Mouse (Mus musculus) frontal cortex, postnatal 25 days (tissue): ENCODE data around the gene Ajm1.

ENCODE experiments used
- DNase-seq, 2 experiments: peaks; one replicate each; pipeline ENCODE4 v3.0.0; 2022; ENCODE audit warnings: low spot score in 2 of 2

The Ajm1 gene

DNA sequence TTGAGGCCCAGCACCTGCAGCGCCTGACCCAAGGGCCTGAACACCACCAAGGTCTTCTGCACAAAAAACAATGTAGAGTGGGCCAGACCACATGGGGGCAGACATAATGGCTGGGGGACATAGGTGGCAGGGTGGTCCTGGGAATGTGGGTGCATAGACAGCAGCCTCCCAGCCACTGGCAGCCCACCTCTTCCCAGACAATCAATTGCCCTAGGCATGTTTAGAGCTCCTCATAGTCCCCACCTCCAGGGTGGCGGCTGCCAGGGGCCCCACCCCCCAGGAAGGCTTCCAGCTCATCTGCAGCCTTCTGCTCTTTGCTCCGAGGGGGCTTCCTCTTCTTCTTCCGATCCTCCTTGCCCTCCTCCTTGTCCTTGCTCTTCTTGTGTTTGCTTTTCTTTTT lies 2.0 kb upstream of the Ajm1 start:
- no peak for DNase-seq

DNA sequence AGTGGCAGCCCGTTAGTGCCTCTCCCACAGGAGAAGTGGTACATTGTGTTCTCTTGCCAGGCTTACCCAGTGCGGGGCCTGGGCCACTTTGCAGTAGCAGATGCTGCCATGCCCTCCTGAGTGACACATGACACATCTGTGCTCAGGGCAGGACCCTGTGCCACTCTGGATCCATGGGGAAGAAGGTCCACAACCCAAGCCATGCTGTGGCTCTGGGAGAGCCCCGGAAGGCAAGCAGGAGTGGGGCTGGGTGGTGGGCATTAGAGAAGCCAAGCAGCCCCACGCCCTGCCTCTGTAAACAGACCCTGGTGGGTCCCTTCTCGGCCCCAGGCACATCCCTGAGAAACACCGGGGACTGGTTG lies 1.5 kb upstream of the Ajm1 start:
- DNase-seq, result peak in 1 of 2 experiments; percentile 19

DNA sequence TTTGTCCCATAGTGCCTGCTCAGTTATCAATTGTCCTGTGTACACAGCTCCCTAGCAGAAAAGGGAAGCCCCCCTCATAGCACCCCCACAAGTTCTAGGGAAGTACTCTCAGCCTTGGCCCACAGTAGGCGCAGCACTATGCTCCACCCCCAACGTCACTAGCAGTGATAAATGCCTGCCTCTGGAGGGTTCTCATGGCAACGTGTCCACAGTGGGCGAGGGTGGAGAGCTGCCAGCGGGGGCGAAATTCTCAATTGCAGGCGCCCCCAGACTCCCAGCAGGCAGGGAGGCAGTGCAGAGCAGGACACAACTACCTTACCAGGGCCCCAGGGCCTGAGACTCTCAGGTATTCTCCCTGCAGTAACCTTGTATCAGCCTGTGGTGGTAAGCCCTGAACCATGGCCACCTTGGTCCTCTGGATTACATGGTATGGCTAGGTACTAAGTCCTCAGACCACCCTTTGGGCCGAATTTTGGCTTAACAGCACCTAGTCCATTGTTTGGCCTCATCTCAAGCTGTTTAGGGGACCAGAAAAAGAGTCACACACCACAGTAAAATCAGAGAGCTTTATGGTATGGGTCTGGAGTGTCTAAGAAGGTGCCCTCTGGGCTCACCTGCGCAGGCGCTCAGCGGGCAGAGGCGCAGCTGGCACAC lies 1.0 kb upstream of the Ajm1 start:
- DNase-seq, result peak; percentile 71 to 84

DNA sequence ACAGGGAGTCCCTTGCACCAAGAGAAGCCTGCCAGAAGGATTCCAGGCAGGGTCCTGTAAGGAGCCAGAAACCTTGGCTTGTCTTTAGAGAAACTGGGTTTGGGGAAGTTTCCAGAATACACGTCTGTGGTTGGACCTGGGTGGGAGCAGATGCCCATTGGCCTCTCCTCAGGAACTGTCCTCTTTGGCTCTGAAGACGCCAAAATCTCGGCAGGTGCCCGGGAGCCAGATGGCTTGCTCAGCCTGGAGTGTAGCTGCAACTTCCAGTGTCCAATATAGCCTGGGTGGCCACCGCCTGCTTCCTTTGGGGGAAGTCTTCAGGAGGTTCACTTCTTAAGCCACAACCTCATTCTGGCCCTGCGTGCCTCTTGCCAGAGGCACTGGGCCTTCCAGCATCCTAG lies 344 bp upstream of the Ajm1 start:
- no peak for DNase-seq

DNA sequence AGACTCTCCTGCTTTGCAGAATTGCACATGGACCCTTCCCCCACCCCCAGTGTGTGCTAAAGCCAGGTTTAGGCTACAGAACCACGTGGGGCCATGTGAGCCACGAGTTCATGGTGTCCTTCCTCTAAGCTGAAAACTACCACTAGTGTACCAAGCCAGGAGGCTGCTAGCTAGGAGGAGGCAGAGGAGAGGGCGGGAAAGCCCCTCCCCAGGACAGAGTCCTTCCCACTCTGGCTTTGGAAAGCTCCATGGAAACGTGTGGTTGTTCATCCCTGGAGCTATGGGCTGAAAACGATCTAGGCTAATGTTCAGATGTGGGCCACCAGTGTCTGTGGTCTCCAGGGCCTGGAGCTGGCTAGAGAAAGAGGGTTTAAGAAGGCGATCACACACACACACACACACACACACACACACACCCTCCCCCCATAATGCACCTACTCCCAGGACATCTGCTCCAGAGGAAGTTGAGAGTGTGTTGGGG lies 896 bp downstream of the Ajm1 start:
- peak in 1 of 2 experiments; percentile 27 for DNase-seq

DNA sequence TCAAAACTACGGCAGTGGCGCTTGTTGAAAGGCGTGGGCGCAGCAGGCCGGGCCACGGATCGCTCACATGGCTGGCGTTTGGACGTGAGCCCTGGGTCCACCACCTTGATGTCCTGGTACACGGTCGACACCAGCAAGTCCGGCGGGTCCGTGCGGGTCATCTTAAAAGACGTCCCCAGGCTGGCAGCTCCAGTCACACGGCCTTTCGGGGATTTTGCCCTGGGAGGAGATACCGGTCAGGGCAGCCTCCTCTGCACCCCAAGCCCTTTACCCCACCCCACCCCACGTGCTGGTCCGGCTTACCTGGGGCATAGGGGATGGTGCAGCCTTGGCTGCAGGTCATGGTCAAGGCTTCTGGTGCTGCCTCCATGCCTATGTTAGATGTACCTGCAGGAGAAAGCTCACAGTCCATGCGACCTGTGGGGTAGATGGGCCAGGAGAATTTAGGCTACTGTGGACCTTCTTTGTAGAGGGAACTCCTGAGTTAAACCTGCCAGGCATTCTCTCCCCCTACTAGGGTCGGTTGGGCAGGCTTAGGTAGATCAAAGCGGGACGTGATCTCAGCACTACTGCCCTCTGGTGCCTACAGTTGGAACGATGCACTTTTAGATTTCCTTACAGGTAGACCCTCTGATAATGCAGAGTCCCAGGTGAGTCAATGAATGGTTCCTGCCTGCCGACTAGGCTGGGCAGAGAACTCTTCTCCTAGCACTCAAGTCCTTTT lies 1.7 kb downstream of the Ajm1 start:
- peak in 1 of 2 experiments; percentile 26 for DNase-seq

DNA sequence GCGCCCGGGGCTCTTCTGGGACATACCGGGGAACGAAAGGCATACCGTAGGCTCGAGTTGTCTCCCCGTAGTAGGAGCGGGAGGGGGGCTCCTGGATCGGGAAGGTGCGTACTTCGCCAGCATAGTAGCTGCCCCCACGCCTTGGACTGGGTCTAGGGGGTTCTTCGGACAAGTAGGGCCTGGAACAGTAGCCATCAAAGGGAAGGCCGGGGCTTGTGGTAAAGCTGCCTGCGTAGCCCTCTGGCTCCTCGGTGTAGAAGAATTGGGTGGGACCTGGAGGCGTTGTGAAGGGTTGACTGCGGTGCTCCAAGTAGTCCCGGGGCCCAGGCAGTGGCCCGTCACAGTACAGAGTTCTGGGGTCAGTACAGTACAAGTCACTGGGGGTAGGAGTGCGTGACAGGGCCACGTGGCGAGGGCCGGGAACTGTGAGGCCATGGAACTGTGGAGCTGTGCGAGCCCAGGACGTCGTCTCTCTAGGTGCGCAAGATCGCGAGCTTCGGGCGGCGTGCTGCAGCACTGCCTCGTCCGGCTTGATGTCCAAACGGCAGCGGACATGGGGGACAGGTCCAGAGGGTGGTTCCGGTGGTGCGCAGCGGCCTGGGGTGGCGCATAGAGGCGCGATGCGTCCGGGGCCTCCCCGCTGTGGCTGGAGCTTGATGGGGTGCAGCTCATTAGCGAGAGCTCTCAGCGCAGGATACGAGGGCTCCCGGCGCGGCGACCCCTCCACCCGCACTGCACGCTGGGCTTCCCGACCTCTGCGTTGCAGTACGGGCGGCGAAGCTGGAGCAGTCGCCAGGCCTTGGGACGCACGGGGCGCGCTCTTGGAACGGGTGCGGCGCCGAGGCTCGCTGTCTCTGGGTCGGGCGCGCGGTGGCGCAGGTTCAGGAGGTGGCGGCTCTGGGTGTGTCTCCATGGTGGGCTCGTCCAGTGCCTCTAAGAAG lies 2.5 kb downstream of the Ajm1 start:
- no peak for DNase-seq

DNA sequence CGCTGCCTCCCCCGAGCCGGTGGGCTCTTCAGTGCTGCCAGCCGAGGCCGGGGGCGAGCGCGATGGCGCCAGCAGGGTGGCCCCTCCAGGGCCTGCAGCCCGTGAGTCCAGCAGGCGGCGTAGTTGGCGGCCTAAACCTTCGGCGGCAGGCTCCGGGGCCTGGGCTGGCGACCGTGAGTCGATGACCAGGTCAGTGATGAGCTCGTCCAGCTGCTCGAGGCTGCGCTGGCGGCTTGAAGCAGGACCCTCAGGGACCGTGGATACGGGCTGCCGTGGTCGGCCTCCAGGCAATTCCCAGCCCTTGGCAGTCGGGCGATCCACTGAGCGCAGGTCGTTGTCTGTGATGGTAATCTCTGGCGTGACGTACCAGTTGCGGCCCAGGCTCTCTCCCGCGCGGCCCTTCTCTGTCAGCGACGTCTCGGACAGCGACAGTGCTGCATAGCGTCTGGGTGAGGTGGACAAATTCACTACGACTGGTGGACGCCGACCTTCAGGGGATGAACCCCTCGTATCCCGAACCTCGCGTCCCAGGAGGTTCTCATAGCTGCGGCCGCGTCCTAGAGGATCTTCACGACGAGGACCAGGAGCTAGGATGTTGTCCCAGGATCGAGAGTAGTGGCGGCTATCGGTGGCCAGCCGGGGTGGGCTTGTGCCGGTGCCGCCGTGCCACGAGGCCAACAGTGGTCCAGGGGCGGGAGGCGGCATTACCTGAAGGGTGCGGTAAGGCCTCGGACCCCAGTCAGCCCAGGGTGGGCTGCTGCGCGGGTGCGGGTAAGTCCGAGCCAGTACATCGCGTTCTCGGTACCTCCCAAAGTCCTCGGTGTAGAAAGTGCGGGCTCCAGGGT lies 3.4 kb downstream of the Ajm1 start:
- DNase-seq, result no peak

DNA sequence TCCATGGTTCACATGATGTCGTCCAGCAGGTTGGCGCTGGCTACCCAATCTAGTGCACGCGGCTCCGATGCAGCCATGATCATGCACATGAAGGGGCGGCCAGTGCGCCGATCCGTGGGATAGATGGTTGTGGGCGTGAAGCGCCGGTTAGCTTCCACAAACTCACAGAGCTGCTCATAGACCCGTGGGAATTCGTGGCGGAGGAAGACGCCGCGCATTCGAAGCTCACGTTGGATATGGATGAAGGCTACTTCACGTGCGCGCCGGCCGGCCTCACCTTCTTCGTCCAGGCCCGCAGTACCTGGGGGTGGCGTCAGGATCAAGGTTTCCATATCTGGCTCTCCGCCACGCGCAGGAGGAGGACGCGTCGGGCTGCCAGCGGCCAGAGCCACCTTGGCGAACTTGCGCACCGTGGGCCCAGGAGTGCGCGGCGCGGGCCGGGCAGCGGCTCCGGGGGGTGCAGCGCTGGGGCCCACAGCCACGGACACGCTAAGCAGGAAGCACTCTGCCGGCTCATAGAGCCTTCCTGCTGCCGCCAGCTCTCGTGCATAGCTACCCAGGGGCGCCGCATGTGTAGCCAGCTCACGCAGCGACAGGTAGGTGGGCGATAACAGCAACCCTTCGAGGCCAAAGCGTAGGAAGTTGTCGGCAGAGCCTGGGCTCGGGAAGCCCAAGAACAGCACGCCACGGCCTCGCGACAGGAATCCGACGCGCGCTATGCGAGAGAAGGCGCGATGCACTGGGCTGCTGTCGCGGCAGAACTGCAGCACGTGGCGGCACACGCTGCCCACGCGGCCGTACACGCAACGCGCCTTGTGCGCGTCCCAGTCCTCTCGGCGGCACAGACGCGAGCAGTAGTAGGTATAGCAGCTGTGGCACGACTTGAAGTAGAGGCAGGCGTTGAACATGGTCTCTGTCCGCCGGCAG lies 4.3 kb downstream of the Ajm1 start:
- DNase-seq, result peak in 1 of 2 experiments; percentile 17

DNA sequence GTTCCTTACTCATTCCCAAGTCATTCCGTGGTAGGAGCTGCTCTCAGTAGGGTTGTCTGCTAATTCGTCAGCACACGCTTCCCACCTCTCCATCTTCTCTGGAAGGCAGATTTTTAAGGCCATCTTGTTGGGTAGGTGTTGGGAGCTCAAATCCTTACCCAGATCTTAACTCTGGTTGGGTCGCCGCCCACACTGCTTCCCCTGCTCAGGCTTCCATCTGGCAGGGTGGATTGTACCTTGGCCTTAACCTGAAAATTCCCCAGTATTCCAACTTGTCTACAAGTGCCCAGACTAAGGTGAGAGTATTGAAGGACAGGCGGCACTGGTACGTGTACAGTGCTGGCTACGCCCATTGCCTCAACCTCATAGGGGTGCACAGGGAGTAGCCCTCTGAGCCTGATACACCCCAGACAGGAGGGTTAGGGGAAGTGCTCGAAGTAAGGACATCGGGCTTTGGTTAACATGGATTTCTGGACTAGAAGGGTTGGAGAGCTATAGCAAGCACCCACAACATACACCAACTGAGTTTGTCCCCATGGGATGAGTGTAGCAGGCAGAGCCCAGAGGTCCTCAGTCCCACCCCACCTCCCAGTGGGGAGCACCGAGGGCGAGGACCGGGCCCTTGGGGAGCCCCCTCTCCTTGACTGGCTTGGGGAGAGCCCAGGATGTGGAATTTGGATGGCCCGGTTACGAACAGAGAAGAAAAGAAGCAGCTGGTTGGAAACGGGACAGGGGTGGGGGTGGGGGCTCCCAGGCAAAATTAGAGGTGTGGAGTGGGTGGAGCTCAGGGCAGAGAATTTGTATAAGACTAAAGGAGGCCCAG lies 5.3 kb downstream of the Ajm1 start:
- DNase-seq, result peak in 1 of 2 experiments; percentile 22

DNA sequence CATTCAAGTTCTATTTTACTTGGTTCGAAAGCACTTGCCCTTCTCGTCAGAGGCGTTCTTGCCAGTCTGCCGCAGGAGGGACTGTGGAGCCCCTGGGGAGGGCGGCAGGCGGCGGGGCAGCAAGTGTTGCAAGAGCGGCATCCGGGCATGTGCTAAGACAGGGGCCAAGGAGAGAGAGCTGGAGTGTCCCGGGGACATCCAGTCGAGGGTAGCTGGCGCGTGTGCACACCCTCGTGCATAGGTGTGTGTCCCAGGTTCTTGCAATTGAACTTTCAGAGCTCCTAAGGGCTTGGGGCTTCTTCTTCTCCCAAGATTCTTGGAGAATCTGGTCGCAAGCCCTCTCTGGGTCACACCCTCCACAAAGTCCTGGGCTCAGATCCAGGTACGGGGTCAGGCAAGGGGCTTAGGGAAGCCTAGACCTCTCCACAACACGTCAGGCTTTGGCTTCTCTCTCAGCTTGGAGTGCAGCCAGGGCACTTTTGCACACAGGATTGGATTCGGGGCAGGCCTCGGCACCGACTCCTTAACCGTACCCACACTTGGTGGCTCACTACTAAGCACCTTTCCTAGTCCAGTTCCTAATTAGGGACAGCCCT lies 6.0 kb downstream of the Ajm1 start:
- DNase-seq, result no peak

DNA sequence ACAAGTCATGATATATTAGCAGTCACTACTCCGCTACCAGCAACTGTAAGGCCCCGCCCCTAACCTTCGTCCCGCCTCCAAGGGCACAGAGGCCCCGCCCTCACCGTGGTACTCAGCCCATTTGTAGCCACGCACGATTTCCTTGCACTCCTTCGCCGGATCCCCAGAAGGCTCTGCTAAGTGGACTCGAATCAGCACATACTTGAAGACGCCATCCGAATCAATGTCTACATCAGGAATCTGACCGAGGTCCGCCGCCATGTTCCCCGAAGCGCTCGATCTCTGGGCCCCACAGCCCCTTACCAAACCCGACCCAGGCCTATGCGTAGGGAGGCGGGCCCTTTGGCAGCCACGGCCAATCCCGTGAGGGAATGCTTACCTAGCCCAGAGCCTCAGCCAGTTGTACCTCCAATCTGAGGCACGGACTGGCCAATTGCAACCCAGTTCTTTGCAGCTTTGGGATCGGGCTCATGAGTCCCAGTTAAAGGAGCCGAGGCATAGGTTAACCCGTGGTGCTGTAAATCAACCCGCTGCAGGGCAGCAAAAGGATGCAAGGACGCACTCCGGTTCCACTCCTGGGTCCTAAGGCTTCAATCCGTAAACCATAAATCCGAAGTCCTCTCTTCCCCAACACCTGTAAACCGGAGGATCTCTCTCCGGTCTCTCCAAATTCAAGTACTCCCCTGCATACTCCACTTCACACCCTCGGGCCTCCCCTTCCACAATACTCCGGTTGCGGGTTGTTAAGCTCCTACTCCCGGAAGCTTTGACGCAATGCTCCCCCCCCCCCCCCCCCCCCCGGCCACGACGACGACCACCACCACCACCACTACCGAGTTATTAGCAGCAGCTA lies 6.8 kb downstream of the Ajm1 start, which contains the start of the genes Mamdc4 and Phpt1:
Gene Mamdc4, minus strand, starts transcription at position 267 of the 853 bp plus-strand sequence.
Gene Phpt1, minus strand, starts transcription at position 646 of the 853 bp plus-strand sequence.
- DNase-seq, result peak; percentile 92 to 94

DNA sequence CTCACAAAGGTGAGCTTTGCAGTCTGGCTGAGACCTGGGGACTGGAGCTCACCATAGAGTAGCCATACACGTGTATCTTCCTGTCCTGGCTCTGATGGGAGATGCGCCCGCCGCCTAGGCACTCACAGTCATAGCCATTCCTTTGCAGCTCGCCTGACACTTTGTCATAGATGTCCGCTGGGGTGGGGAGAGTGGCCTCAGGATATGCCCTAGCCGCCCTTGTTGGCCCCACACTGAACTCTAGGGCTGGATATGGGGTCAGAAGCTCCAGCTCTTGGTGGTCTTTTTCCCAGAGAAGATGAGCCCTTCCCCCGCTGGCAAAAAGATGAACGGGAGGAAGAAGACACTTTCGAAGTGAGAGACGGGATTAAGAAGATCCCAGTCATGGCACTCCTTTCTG lies 7.4 kb downstream of the Ajm1 start:
- DNase-seq, result no peak

DNA sequence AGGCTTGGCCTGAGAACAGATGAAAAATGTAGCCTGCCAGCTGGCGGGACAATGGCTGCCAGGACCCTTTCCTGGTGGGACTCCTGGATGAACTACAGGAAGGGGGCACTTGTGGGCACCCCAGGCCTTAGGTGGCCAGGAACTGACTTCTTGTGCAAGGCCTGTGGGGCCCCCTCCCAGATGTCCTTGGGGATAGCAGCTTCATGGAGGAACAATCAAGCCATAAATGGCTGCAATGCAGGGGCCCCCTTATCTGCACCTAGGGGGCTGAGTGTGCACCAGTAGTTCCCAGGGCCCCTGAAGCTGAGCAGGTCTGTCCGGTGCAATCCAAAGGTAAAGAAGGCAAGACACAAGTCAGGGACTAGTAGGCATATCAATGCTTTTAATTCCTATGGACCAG lies 8.5 kb downstream of the Ajm1 start:
- no peak for DNase-seq

DNA sequence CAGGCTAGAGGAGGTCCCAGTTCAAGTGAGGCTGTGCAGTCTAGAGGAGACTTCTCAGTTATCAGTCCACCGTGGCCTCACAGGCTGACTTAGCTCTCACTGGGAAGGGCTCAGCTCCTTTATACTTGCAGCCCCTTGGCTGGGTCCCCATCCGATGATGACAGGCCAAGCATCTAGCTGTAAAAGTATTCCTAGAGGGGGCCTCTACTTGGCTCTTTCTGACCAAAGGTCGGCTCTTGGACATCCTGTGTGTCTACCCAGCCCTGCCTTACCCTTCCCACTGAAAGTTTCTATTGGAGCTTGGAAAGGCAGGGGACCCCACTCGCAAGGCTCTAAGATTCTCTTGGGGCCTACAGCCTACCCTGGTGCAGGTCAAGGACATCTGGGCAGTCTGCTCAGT lies 10.3 kb downstream of the Ajm1 start:
- DNase-seq, result no peak

DNA sequence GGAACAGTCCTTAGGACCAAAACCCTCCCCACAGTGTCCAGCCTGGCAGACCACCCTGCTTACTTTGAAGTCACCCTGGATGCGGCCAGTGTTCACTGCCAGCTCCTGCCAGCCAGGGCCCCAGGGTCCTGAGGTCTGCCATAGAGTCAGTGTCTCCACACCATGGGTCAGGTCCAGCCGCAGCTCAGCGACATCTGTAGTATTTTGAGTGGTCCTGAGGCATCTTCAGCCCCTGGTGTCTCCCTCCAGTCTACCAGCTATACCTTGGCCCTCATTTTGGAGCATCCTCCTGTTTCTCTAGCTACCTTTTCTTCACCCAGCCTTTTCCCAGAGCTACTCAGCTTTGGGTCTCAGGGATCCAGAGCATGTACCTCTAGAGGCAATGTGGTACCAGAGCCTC lies 12.2 kb downstream of the Ajm1 start:
- DNase-seq, result no peak

DNA sequence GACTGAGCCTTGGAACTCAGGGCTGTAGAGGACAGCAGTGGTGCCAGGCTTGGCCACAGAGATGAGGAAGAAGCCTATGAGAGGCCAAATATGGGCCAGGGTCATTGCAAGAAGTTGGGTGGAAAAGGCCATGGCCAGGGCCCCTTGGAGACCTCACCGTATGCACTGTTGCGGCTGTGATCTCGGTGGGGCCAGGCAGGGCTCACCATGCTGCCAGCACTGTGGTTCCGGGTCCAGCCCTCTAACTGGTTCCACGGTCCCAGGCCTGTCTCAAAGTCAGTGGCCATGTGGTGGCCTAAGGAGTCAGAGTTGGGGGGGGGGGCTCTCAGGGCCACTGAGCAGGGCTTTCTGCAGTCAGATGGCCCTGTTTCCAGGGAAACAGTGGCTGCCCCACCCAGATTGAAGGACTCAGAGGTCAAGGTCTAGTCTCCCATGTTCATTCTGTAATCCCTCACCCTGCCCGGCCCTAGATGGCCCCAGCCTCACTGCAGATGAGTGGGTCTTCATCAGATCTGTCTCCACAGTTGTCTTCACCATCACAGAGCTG lies 13.0 kb downstream of the Ajm1 start:
- no peak for DNase-seq

DNA sequence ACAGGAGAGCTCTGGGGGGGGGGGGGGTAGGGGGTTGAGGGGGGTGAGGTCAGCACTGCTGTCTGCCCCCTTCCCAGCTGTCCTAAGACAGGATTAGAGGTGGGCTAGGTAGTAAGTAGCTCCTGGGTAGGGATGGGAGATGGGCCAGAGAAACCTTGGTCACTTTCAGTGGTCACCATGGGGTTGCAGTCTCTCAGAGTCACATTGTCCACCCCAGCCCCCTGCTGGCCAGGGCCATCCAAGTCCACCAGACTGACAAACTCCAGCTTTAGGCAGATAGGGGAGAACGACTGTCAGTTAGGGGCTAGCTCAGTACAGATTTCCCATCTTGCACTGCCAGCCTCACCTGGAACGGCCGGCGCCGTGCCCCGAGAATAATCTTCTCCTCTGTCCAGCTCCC lies 15.0 kb downstream of the Ajm1 start:
- DNase-seq, result no peak
